Mouse (Mus musculus): ENCODE results near the gene Dnmt1. TPM values are rescaled to one million over a fixed set of nuclear protein-coding genes. Genes with fewer than 3 reads are reported as not detected.

The Dnmt1 gene
- total RNA-seq, 2 experiments from 2014 or later = 13.0 to 13.6 TPM

- DNase-seq = no peak
- intact Hi-C loops (cut with DNase I) = no loop called here
Observed at GRCm38 (mm10) chr9:20866879-20867278, 92.8 kb downstream of the Dnmt1 start.

GRCm38 (mm10) chr9:20862225-20862624 lies 97.5 kb downstream of the Dnmt1 start:
- intact Hi-C loops (cut with DNase I) = no loop called here

DNA sequence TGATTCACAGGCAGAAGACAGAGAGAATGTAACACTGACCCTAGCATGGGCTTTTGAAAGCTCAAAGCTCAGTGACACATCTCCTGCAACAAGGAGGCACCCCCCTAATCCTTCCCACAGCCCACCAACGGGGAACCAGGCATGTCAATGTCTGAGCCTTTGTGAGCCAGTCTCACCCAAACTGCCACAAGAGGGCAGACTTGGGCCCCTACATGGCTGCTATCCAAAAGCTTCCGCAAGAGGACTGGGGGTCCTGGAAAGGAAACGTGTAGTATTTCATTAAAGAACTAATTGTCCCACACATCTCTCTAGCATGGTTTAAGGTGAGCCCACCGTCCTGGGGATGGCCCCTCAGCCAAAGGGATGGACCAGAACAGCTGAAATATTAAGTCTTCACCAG lies 97.9 kb downstream of the Dnmt1 start:
- DNase-seq = peak in 1 of 2 experiments; percentile 35
- intact Hi-C loops (cut with DNase I) = no loop called here

More at GRCm38 (mm10) chr9:20862225-20862624, 97.5 kb downstream of the Dnmt1 start:
- no peak for DNase-seq

- no peak for DNase-seq
- intact Hi-C loops (cut with DNase I) = no loop called here
Observed at GRCm38 (mm10) chr9:20859926-20860325, 99.8 kb downstream of the Dnmt1 start.

Small RNA genes within 50 kb of the gene (microRNA-seq; reads per million reads assigned to microRNA genes)
- gene Mir7081 (ENCODE audit: borderline number of aligned reads in 2 of 2) = 0 reads per million in 2 experiments

Other genes starting within 250 kb of the Dnmt1 start
- under 1 TPM; 0.19 to 0.31 TPM for gene Olfm2, start 213.5 kb downstream of the Dnmt1 start, total RNA-seq (2021)
- 10 to 100 TPM; 17.2 to 22.0 TPM for gene Col5a3, start 144.8 kb downstream of the Dnmt1 start, total RNA-seq (2021)
- not detected for gene Rdh8, start 141.4 kb downstream of the Dnmt1 start, total RNA-seq (2021)
- 1 to 10 TPM; 4.2 to 4.6 TPM for gene A230050P20Rik, start 91.2 kb downstream of the Dnmt1 start, total RNA-seq (2021)
- 1 to 10 TPM; 3.9 to 4.0 TPM for gene Angptl6, start 80.2 kb downstream of the Dnmt1 start, total RNA-seq (2021)
- 1 to 10 TPM; 5.8 to 8.7 TPM for gene Ppan, start 71.7 kb downstream of the Dnmt1 start, total RNA-seq (2021)
- 100 to 1,000 TPM; 104 to 117 TPM for gene Eif3g, start 61.3 kb downstream of the Dnmt1 start, total RNA-seq (2021)
- 1 to 10 TPM; 3.9 to 5.1 TPM for gene S1pr2, start 16.9 kb upstream of the Dnmt1 start, total RNA-seq (2021)
- 100 to 1,000 TPM; 139 to 148 TPM for gene Mrpl4, start 42.9 kb upstream of the Dnmt1 start, total RNA-seq (2021)
- gene Icam1, start 56.1 kb upstream of the Dnmt1 start, total RNA-seq (2021) = 1 to 10 TPM; 8.5 to 9.9 TPM
- gene Icam4, start 69.5 kb upstream of the Dnmt1 start, total RNA-seq (2021) = 1 to 10 TPM in 1 of 2 experiments, under 1 TPM in 1; 0.65 to 1.1 TPM
- gene Icam5, start 72.2 kb upstream of the Dnmt1 start, total RNA-seq (2021) = not detected
- gene Zglp1, start 107.2 kb upstream of the Dnmt1 start, total RNA-seq (2021) = not detected
- under 1 TPM; 0.17 to 0.33 TPM for gene Gm49373, start 113.2 kb upstream of the Dnmt1 start, total RNA-seq (2021)
- gene Fdx1l, start 113.7 kb upstream of the Dnmt1 start, total RNA-seq (2021) = 10 to 100 TPM; 34.7 to 38.7 TPM
- 1 to 10 TPM in 1 of 2 experiments, under 1 TPM in 1; 0.51 to 1.9 TPM for gene Gm38431, start 132.1 kb upstream of the Dnmt1 start, total RNA-seq (2021)
- 10 to 100 TPM; 25.1 to 27.7 TPM for gene Raver1, start 132.1 kb upstream of the Dnmt1 start, total RNA-seq (2021)
- 1 to 10 TPM; 8.2 to 9.6 TPM for gene Tyk2, start 171.4 kb upstream of the Dnmt1 start, total RNA-seq (2021)
- 100 to 1,000 TPM; 157 to 165 TPM for gene Cdc37, start 190.1 kb upstream of the Dnmt1 start, total RNA-seq (2021)
- 10 to 100 TPM; 45.9 to 52.0 TPM for gene Pde4a, start 205.8 kb upstream of the Dnmt1 start, total RNA-seq (2021)

All from heart, postnatal 36 days (tissue).